Mouse (Mus musculus) forebrain, embryonic 11.5 days (tissue): Measurements from ENCODE around the gene Dph1. TPM values are rescaled to one million over a fixed set of nuclear protein-coding genes. Genes with fewer than 3 reads are reported as not detected.
A peak's percentile ranks its signal among the peaks of the same experiment; 100 is the strongest.

Experiments used
- ATAC-seq: fragments of 200-750 bp; cut with Nextera tagmentation; replicated peaks from 2 replicates; pipeline ENCODE4 v1.8.0; 2017; ENCODE audit warnings: moderate TSS enrichment; ENCODE audit not compliant: low FRiP score
- DNase-seq: peaks from one replicate; pipeline ENCODE4 v3.0.0-alpha.2; 2017; ENCODE audit warnings: low spot score
- H3K27ac ChIP-seq: fragments of 300-500 bp; sonication (generic); 2 replicates; pipeline ENCODE4 v1.5.1; 2014; ENCODE audit warnings: low read depth, low read length
- H3K27me3 ChIP-seq: fragments of 300-500 bp; sonication (generic); 2 replicates; pipeline ENCODE4 v1.6.1; 2014; ENCODE audit warnings: mild to moderate bottlenecking, low read length, mixed read lengths; ENCODE audit not compliant: control insufficient read depth, insufficient read depth
- H3K36me3 ChIP-seq: fragments of 300-500 bp; sonication (generic); 2 replicates; pipeline ENCODE4 v1.6.1; 2014; ENCODE audit warnings: mild to moderate bottlenecking, low read length, moderate library complexity, mixed read lengths; ENCODE audit not compliant: control insufficient read depth, insufficient read depth
- H3K4me1 ChIP-seq: fragments of 300-500 bp; sonication (generic); replicated peaks from 2 replicates; pipeline ENCODE4 v1.6.1; 2014; ENCODE audit warnings: low read length, mixed read lengths; ENCODE audit not compliant: control insufficient read depth, insufficient read depth
- H3K4me2 ChIP-seq: fragments of 300-500 bp; sonication (generic); 2 replicates; pipeline ENCODE4 v1.6.1; 2014; ENCODE audit warnings: low read depth, mild to moderate bottlenecking, low read length, moderate library complexity, mixed read lengths; ENCODE audit not compliant: severe bottlenecking
- H3K4me3 ChIP-seq: fragments of 300-500 bp; sonication (generic); 2 replicates; pipeline ENCODE4 v1.5.1; 2014; ENCODE audit warnings: low read depth, low read length
- H3K9ac ChIP-seq: fragments of 300-500 bp; sonication (generic); 2 replicates; pipeline ENCODE4 v1.6.1; 2014; ENCODE audit warnings: low read length
- H3K9me3 ChIP-seq: fragments of 300-500 bp; sonication (generic); 2 replicates; pipeline ENCODE4 v1.6.1; 2016; ENCODE audit warnings: low read length, mixed read lengths; ENCODE audit not compliant: control insufficient read depth
- WGBS: fragments of 180-500 bp; shearing (Covaris S2); extraction: QIAGEN DNeasy Blood & Tissue Kit; methylation state at CpG from one replicate; pipeline ENCODE4 v1.1.7; 2014; 5-methylcytosine and 5-hydroxymethylcytosine counted together
- polyA plus RNA-seq: library from polyadenylated mRNA; unstranded; fragments of >200 nt; fragmentation: Nextera tagmentation; extraction: Ambion mirVana; gene quantifications from 2 replicates; pipeline ENCODE4 v1.2.1, GENCODE M21; 2014

Dph1 gene
- polyA plus RNA-seq, 1 experiment from 2014 or later, result 21.8 TPM

- WGBS, result 78% methylated on average over 1 of the region's 1 CpGs
- Histone ChIP-seq H3K4me1 (no peaks in the 10 kb centered on the region; the same call in 1 of the 2 replicates), H3K36me3 (no peaks in the 10 kb centered on the region; the same call in 1 of the 2 replicates), H3K9ac (no peak overlapping the region), H3K9me3 (no peaks in the 10 kb centered on the region), H3K27ac (no peak overlapping the region), H3K27me3 (no peaks in the 10 kb centered on the region), H3K4me3 (no peak overlapping the region), H3K4me2 (no peak overlapping the region)
- DNase-seq (no peak), ATAC-seq (no peak)
These were observed 49.1 kb downstream of the Dph1 start for GRCm38 (mm10) chr11:75141913-75142312.

- no peak overlapping the region for H3K27ac ChIP-seq
- H3K27me3 ChIP-seq, result no peaks in the 10 kb centered on the region
- no peak overlapping the region for H3K4me3 ChIP-seq
- H3K9me3 ChIP-seq, result no peaks in the 10 kb centered on the region
- DNase-seq (no peak), ATAC-seq (no peak)
- no peak overlapping the region for H3K9ac ChIP-seq
- no peaks in the 10 kb centered on the region; the same call in 1 of the 2 replicates for H3K36me3 ChIP-seq
- H3K4me2 ChIP-seq, result no peak overlapping the region
- H3K4me1 ChIP-seq, result no peaks in the 10 kb centered on the region; the same call in 1 of the 2 replicates
- WGBS, result 77% methylated on average over 3 of the region's 3 CpGs
These were observed 50.0 kb downstream of the Dph1 start for GRCm38 (mm10) chr11:75141038-75141437.

- Histone ChIP-seq H3K4me2 (no peak overlapping the region), H3K4me3 (no peak overlapping the region), H3K9me3 (no peaks in the 10 kb centered on the region), H3K27ac (no peak overlapping the region), H3K27me3 (no peaks in the 10 kb centered on the region), H3K36me3 (no peaks in the 10 kb centered on the region; the same call in 1 of the 2 replicates), H3K9ac (no peak overlapping the region), H3K4me1 (no peaks in the 10 kb centered on the region; the same call in 1 of the 2 replicates)
- no peak for DNase-seq
- ATAC-seq, result no peak
- 81% methylated on average over 5 of the region's 5 CpGs for WGBS
These were observed 50.6 kb downstream of the Dph1 start for GRCm38 (mm10) chr11:75140431-75140830.

GRCm38 (mm10) chr11:75139122-75139963 is 51.7 kb downstream of the Dph1 start:
- no peak overlapping the region for H3K9ac ChIP-seq
- WGBS, result 60% methylated on average over 11 of the region's 11 CpGs
- ATAC-seq (no peak), DNase-seq (no peak)
- H3K4me1 ChIP-seq, result no peaks in the 10 kb centered on the region; the same call in 1 of the 2 replicates
- no peak overlapping the region for H3K4me3 ChIP-seq
- H3K36me3 ChIP-seq, result no peaks in the 10 kb centered on the region; the same call in 1 of the 2 replicates
- no peak overlapping the region for H3K4me2 ChIP-seq
- no peaks in the 10 kb centered on the region for H3K27me3 ChIP-seq
- H3K27ac ChIP-seq, result no peak overlapping the region
- H3K9me3 ChIP-seq, result no peaks in the 10 kb centered on the region

- Histone ChIP-seq H3K27me3 (no peaks in the 10 kb centered on the region), H3K4me1 (peaks cover 6% of the 10 kb centered on the region; the same call in 1 of the 2 replicates), H3K4me2 (no peak overlapping the region), H3K36me3 (no peaks in the 10 kb centered on the region), H3K4me3 (no peak overlapping the region), H3K27ac (no peak overlapping the region), H3K9me3 (no peaks in the 10 kb centered on the region), H3K9ac (no peak overlapping the region)
- 68% methylated on average over 5 of the region's 5 CpGs for WGBS
- no peak for DNase-seq
- ATAC-seq, result no peak
These were observed 54.2 kb downstream of the Dph1 start for GRCm38 (mm10) chr11:75136666-75137398.

- Histone ChIP-seq H3K9ac (no peak overlapping the region), H3K4me1 (peaks cover 6% of the 10 kb centered on the region; the same call in 1 of the 2 replicates), H3K4me3 (no peak overlapping the region), H3K36me3 (no peaks in the 10 kb centered on the region), H3K27ac (no peak overlapping the region), H3K9me3 (no peaks in the 10 kb centered on the region), H3K4me2 (no peak overlapping the region), H3K27me3 (no peaks in the 10 kb centered on the region)
- WGBS, result 94% methylated on average over 4 of the region's 4 CpGs
- ATAC-seq (no peak), DNase-seq (no peak)
These were observed 55.7 kb downstream of the Dph1 start for GRCm38 (mm10) chr11:75135358-75135757.

GRCm38 (mm10) chr11:75134485-75135068 is 56.5 kb downstream of the Dph1 start:
- 78% methylated on average over 5 of the region's 5 CpGs for WGBS
- Histone ChIP-seq H3K4me2 (no peak overlapping the region), H3K36me3 (no peaks in the 10 kb centered on the region), H3K4me3 (no peak overlapping the region), H3K4me1 (peaks cover 6% of the 10 kb centered on the region; the same call in 1 of the 2 replicates), H3K27ac (no peak overlapping the region), H3K9me3 (no peaks in the 10 kb centered on the region), H3K9ac (no peak overlapping the region), H3K27me3 (no peaks in the 10 kb centered on the region)
- DNase-seq, result no peak
- no peak for ATAC-seq

GRCm38 (mm10) chr11:75133951-75134350 is 57.1 kb downstream of the Dph1 start:
- H3K27ac ChIP-seq, result no peak overlapping the region
- H3K9ac ChIP-seq, result no peak overlapping the region
- ATAC-seq, result peak; percentile 36; the same call in 1 of the 2 replicates

More at GRCm38 (mm10) chr11:75133951-75134350, 57.1 kb downstream of the Dph1 start:
- Histone ChIP-seq H3K4me3 (no peak overlapping the region), H3K9me3 (no peaks in the 10 kb centered on the region), H3K27me3 (no peaks in the 10 kb centered on the region), H3K4me2 (no peak overlapping the region), H3K4me1 (peaks cover 6% of the 10 kb centered on the region; the same call in 1 of the 2 replicates), H3K36me3 (no peaks in the 10 kb centered on the region)
- DNase-seq, result no peak
- 18% methylated on average over 2 of the region's 2 CpGs for WGBS
